Mouse (Mus musculus) MEL (cell line): ENCODE measurements around the gene Hnrnpul1. TPM values are rescaled to one million over a fixed set of nuclear protein-coding genes. Genes with fewer than 3 reads are reported as not detected.
"Not testable (repeated sequence)": the region's sequence is repeated elsewhere in the genome, so short reads cannot be mapped to it uniquely, and the experiment has no call there.

ENCODE experiments used
- DNase-seq: peaks from one replicate; pipeline ENCODE4 v3.0.0; 2011; ENCODE audit warnings: low read depth, low spot score
- H3K27ac ChIP-seq: 2 replicates; pipeline ENCODE4 v1.5.1; 2012; ENCODE audit warnings: low read depth, mild to moderate bottlenecking, control low read depth, low read length, moderate library complexity; ENCODE audit not compliant: control insufficient read depth
- H3K27me3 ChIP-seq, 2 experiments: fragments of 150-350 bp in 1 of 2; sonication (generic) in 1 of 2; 2 replicates each; pipeline ENCODE4 v1.6.1; 2012; ENCODE audit warnings: low read length in 2 of 2, mild to moderate bottlenecking in 2 of 2, improper control_type of control experiment in 1 of 2, moderate library complexity in 1 of 2; ENCODE audit not compliant: insufficient read depth in 2 of 2, control insufficient read depth in 1 of 2
- H3K36me3 ChIP-seq, 2 experiments: 2 replicates each; pipeline ENCODE4 v1.6.1; 2012 to 2014; ENCODE audit warnings: low read length in 2 of 2, improper control_type of control experiment in 1 of 2, inconsistent platforms in 1 of 2, mild to moderate bottlenecking in 1 of 2; ENCODE audit not compliant: insufficient read depth in 2 of 2, control insufficient read depth in 1 of 2
- H3K4me1 ChIP-seq, 2 experiments: fragments of 150-350 bp in 1 of 2; sonication (generic) in 1 of 2; 2 replicates each; pipeline ENCODE4 v1.6.1; 2012; ENCODE audit warnings: low read length in 2 of 2, improper control_type of control experiment in 1 of 2, mild to moderate bottlenecking in 1 of 2; ENCODE audit not compliant: insufficient read depth in 2 of 2, control insufficient read depth in 1 of 2
- H3K4me3 ChIP-seq, 2 experiments: fragments of 150-350 bp in 1 of 2; sonication (generic) in 1 of 2; 2 replicates each; pipeline ENCODE4 v1.5.1; 2012; ENCODE audit warnings: low read depth in 2 of 2, low read length in 2 of 2, mild to moderate bottlenecking in 2 of 2, moderate library complexity in 2 of 2, control low read depth in 1 of 2, improper control_type of control experiment in 1 of 2; ENCODE audit not compliant: control insufficient read depth in 1 of 2, insufficient read depth in 1 of 2
- H3K79me2 ChIP-seq: 2 replicates; pipeline ENCODE4 v1.6.1; 2012; ENCODE audit warnings: mild to moderate bottlenecking, low read length, moderate library complexity; ENCODE audit not compliant: control insufficient read depth, poor library complexity, insufficient read depth
- H3K9ac ChIP-seq: 2 replicates; pipeline ENCODE4 v1.6.1; 2012; ENCODE audit warnings: low read depth, mild to moderate bottlenecking, control low read depth, low read length, moderate library complexity; ENCODE audit not compliant: control insufficient read depth, poor library complexity, severe bottlenecking
- H3K9me3 ChIP-seq: fragments of 150-350 bp; sonication (generic); replicated peaks from 2 replicates; pipeline ENCODE4 v1.6.1; 2012; ENCODE audit warnings: mild to moderate bottlenecking, low read length, improper control_type of control experiment, moderate library complexity; ENCODE audit not compliant: insufficient read depth
- CHD2 ChIP-seq: IDR thresholded peaks from 2 replicates; pipeline ENCODE4 v1.6.1; 2011; ENCODE audit warnings: low read length, improper control_type of control experiment
- CTCF ChIP-seq, 3 experiments: IDR thresholded peaks in 2 of 3; conservative IDR thresholded peaks in 1 of 3; 2 replicates each; pipeline ENCODE4 v1.5.1; 2011 to 2012; ENCODE audit warnings: low read length in 3 of 3, low read depth in 2 of 3, mild to moderate bottlenecking in 2 of 3, improper control_type of control experiment in 1 of 3, inconsistent platforms in 1 of 3, mixed read lengths in 1 of 3, moderate library complexity in 1 of 3; ENCODE audit not compliant: control insufficient read depth in 1 of 3, insufficient read depth in 1 of 3, poor library complexity in 1 of 3, severe bottlenecking in 1 of 3
- E2F4 ChIP-seq: IDR thresholded peaks from 2 replicates; pipeline ENCODE4 v1.6.1; 2011; ENCODE audit warnings: low read depth, low read length, improper control_type of control experiment, borderline replicate concordance
- ELF1 ChIP-seq: IDR thresholded peaks from 2 replicates; pipeline ENCODE4 v1.6.1; 2014; ENCODE audit warnings: low read depth, mild to moderate bottlenecking, inconsistent platforms, low read length, improper control_type of control experiment, moderate library complexity
- ETS1 ChIP-seq: IDR thresholded peaks from 2 replicates; pipeline ENCODE4 v1.6.1; 2012; ENCODE audit warnings: low read depth, mild to moderate bottlenecking, inconsistent platforms, low read length, improper control_type of control experiment, moderate library complexity
- GATA1 ChIP-seq: IDR thresholded peaks from 2 replicates; pipeline ENCODE4 v1.6.1; 2011; ENCODE audit warnings: low read depth, low read length, improper control_type of control experiment
- KAT2A ChIP-seq: conservative IDR thresholded peaks from 2 replicates; pipeline ENCODE4 v1.6.1; 2012; ENCODE audit warnings: low read depth, low read length, improper control_type of control experiment, inconsistent platforms
- MAFK ChIP-seq: IDR thresholded peaks from 2 replicates; pipeline ENCODE4 v1.6.1; 2011; ENCODE audit warnings: low read depth, mild to moderate bottlenecking, low read length, improper control_type of control experiment, borderline replicate concordance
- MAZ ChIP-seq: IDR thresholded peaks from 2 replicates; pipeline ENCODE4 v1.6.1; 2012; ENCODE audit warnings: low read depth, mild to moderate bottlenecking, inconsistent platforms, low read length, improper control_type of control experiment
- MEF2A ChIP-seq: IDR thresholded peaks from 2 replicates; pipeline ENCODE4 v1.6.1; 2014; ENCODE audit warnings: low read depth, mild to moderate bottlenecking, inconsistent platforms, low read length, improper control_type of control experiment; ENCODE audit not compliant: poor library complexity, insufficient replicate concordance, severe bottlenecking; ENCODE audit errors: extremely low read depth
- NELFE ChIP-seq: IDR thresholded peaks from 2 replicates; pipeline ENCODE4 v1.6.1; 2011; ENCODE audit warnings: low read depth, low read length, improper control_type of control experiment
- NRF1 ChIP-seq: IDR thresholded peaks from 2 replicates; pipeline ENCODE4 v1.6.1; 2014; ENCODE audit warnings: low read depth, mild to moderate bottlenecking, inconsistent platforms, low read length, improper control_type of control experiment, moderate library complexity; ENCODE audit not compliant: poor library complexity, insufficient read depth, severe bottlenecking
- POLR2A ChIP-seq, 2 experiments: IDR thresholded peaks; 2 replicates each; pipeline ENCODE4 v1.6.1; 2011 to 2012; ENCODE audit warnings: low read length in 2 of 2, mild to moderate bottlenecking in 2 of 2, control low read depth in 1 of 2, improper control_type of control experiment in 1 of 2, low read depth in 1 of 2, moderate library complexity in 1 of 2; ENCODE audit not compliant: control insufficient read depth in 1 of 2, insufficient read depth in 1 of 2, poor library complexity in 1 of 2
- SMC3 ChIP-seq: IDR thresholded peaks from 2 replicates; pipeline ENCODE4 v1.6.1; 2011; ENCODE audit warnings: low read depth, low read length, improper control_type of control experiment
- TAL1 ChIP-seq: IDR thresholded peaks from 2 replicates; pipeline ENCODE4 v1.6.1; 2012; ENCODE audit warnings: mild to moderate bottlenecking, inconsistent platforms, low read length, moderate library complexity, mixed read lengths
- USF1 ChIP-seq: IDR thresholded peaks from 2 replicates; pipeline ENCODE4 v1.6.1; 2014; ENCODE audit warnings: low read depth, mild to moderate bottlenecking, inconsistent platforms, low read length, improper control_type of control experiment, moderate library complexity
- ZC3H11A ChIP-seq: IDR thresholded peaks from 2 replicates; pipeline ENCODE4 v1.6.1; 2012; ENCODE audit warnings: low read depth, mild to moderate bottlenecking, inconsistent platforms, low read length, improper control_type of control experiment
- ZKSCAN1 ChIP-seq: IDR thresholded peaks from 2 replicates; pipeline ENCODE4 v1.6.1; 2012; ENCODE audit warnings: low read depth, mild to moderate bottlenecking, inconsistent platforms, low read length, improper control_type of control experiment, moderate library complexity
- ZNF384 ChIP-seq: IDR thresholded peaks from 2 replicates; pipeline ENCODE4 v1.6.1; 2012; ENCODE audit warnings: low read depth, mild to moderate bottlenecking, inconsistent platforms, low read length, improper control_type of control experiment
- polyA plus RNA-seq, 2 experiments: library from polyadenylated mRNA; stranded (reverse) in 1 of 2; unstranded in 1 of 2; fragments of >175 nt in 1 of 2; fragments of >200 nt in 1 of 2; gene quantifications; 2 replicates each; pipeline versions ENCODE4 v1.2.1 to v1.2.4; 2012; ENCODE audit warnings: low replicate concordance in 2 of 2, low read depth in 1 of 2; ENCODE audit not compliant: insufficient read length in 2 of 2, insufficient read depth in 1 of 2, missing spikeins in 1 of 2
- total RNA-seq: library from RNA; depleted of rRNA; stranded (reverse); fragments of 300-350 nt; gene quantifications from 2 replicates; pipeline ENCODE4 v1.2.3, GENCODE M21; 2012

The Hnrnpul1 gene
- total and polyA plus RNA-seq, 3 experiments = 56.1 to 215 (median 181) TPM

- not testable (repeated sequence) for H3K9ac ChIP-seq, H3K9me3 ChIP-seq, H3K27me3 ChIP-seq, H3K79me2 ChIP-seq
- H3K27ac ChIP-seq = peak overlapping the region; percentile 40
- H3K36me3 ChIP-seq = peaks cover 20 to 26% of the 10 kb centered on the region in 2 experiments
- peaks cover 3 to 19% of the 10 kb centered on the region in 2 experiments; a peak in 3 of 4 replicates for H3K4me1 ChIP-seq
- DNase-seq = peak; percentile 75
- TF ChIP-seq GATA1 = 0 out of 2 replicates have a peak, but pooled peaks have one; percentile 22
- TF ChIP-seq, all 39 proteins: peak for 1; not testable (repeated sequence) for 38
- not testable (repeated sequence) for H3K4me3 ChIP-seq
Measured at GRCm38 (mm10) chr7:25721776-25722175, 32.8 kb downstream of the Hnrnpul1 start.

- TF ChIP-seq USF1 (no peak), TAL1 (no peak; the same call in 1 of the 2 replicates), ZC3H11A (no peak), MAFK (no peak), GATA1 (no peak), CHD2 (no peak), POLR2A (IDR thresholded peaks at IDR 0.05; ENCODE audit: control insufficient read depth in 1 of 2, insufficient read depth in 1 of 2, low read depth in 1 of 2, low read length in 2 of 2, poor library complexity in 1 of 2) (no peak), CTCF (IDR thresholded peaks at IDR 0.05 in 2 of 3, conservative IDR thresholded peaks at IDR 0.05 in 1 of 3; ENCODE audit: control insufficient read depth in 1 of 3, insufficient read depth in 1 of 3, low read depth in 2 of 3, low read length in 3 of 3, poor library complexity in 1 of 3, severe bottlenecking in 1 of 3) (no peak), NRF1 (no peak), E2F4 (no peak), KAT2A (no peak), MEF2A (no peak), ETS1 (no peak), ZKSCAN1 (no peak), NELFE (no peak), SMC3 (no peak), ELF1 (no peak), MAZ (no peak), ZNF384 (no peak)
- TF ChIP-seq, all 39 proteins: peak for 0
- Histone ChIP-seq H3K36me3 (peaks cover 15 to 26% of the 10 kb centered on the region in 2 experiments), H3K79me2 (peaks cover 3% of the 10 kb centered on the region; the same call in 1 of the 2 replicates), H3K4me1 (peaks cover 3 to 19% of the 10 kb centered on the region in 2 experiments; a peak in 3 of 4 replicates), H3K27ac (no peak overlapping the region), H3K4me3 (no peak overlapping the region), H3K9ac (no peak overlapping the region), H3K27me3 (no peaks in the 10 kb centered on the region), H3K9me3 (no peaks in the 10 kb centered on the region)
- no peak for DNase-seq
Measured at GRCm38 (mm10) chr7:25720760-25721159, 33.8 kb downstream of the Hnrnpul1 start.
